Mouse (Mus musculus): Measurements from ENCODE around the gene Cryz. TPM values are rescaled to one million over a fixed set of nuclear protein-coding genes. Genes with fewer than 3 reads are reported as not detected.

The Cryz gene
- polyA plus RNA-seq, 1 experiment, result 2.5 TPM

- TF ChIP-seq CTCF (IDR thresholded peaks at IDR 0.05; ENCODE audit: extremely low read depth, insufficient read depth, insufficient read length, insufficient replicate concordance), result no peak
- no peak for TF ChIP-seq POLR2A (IDR thresholded peaks at IDR 0.05; ENCODE audit: low read depth, low read length)
- no peak for DNase-seq (ENCODE audit: low read depth in 1 of 2, low spot score in 2 of 2)
- WGBS, result 88% methylated on average over 5 of the region's 5 CpGs
- peaks cover 2% of the 10 kb centered on the region for H3K36me3 ChIP-seq (ENCODE audit: control insufficient read depth, insufficient read depth, low read length)
- no peaks in the 10 kb centered on the region for H3K4me1 ChIP-seq (ENCODE audit: control insufficient read depth, insufficient read depth, insufficient read length)
- no peak overlapping the region for H3K27ac ChIP-seq (ENCODE audit: insufficient read depth, low read length)
- no peaks in the 10 kb centered on the region for H3K27me3 ChIP-seq (ENCODE audit: control insufficient read depth, insufficient read depth, low read length)
- no peak overlapping the region for H3K4me3 ChIP-seq (ENCODE audit: extremely low read depth, insufficient read depth, insufficient read length)
Measured at GRCm38 (mm10) chr3:154590971-154591370, 5.5 kb upstream of the Cryz start.

- peaks cover 3% of the 10 kb centered on the region; the same call in 1 of the 2 replicates for H3K4me1 ChIP-seq (ENCODE audit: control insufficient read depth, insufficient read depth, insufficient read length)
- TF ChIP-seq CTCF (IDR thresholded peaks at IDR 0.05; ENCODE audit: extremely low read depth, insufficient read depth, insufficient read length, insufficient replicate concordance) (no peak), POLR2A (IDR thresholded peaks at IDR 0.05; ENCODE audit: low read depth, low read length) (no peak)
- no peak overlapping the region for H3K4me3 ChIP-seq (ENCODE audit: extremely low read depth, insufficient read depth, insufficient read length)
- 64% methylated on average over 3 of the region's 3 CpGs for WGBS
- H3K27ac ChIP-seq (ENCODE audit: insufficient read depth, low read length), result no peak overlapping the region
- H3K36me3 ChIP-seq (ENCODE audit: control insufficient read depth, insufficient read depth, low read length), result peaks cover 2% of the 10 kb centered on the region
- no peak for DNase-seq (ENCODE audit: low read depth in 1 of 2, low spot score in 2 of 2)
- no peaks in the 10 kb centered on the region for H3K27me3 ChIP-seq (ENCODE audit: control insufficient read depth, insufficient read depth, low read length)
Measured at GRCm38 (mm10) chr3:154591621-154592020, 4.9 kb upstream of the Cryz start.

- H3K27me3 ChIP-seq (ENCODE audit: control insufficient read depth, insufficient read depth, low read length), result no peaks in the 10 kb centered on the region
- no peak overlapping the region for H3K27ac ChIP-seq (ENCODE audit: insufficient read depth, low read length)
- H3K36me3 ChIP-seq (ENCODE audit: control insufficient read depth, insufficient read depth, low read length), result no peaks in the 10 kb centered on the region; the same call in none of the 2 replicates
- H3K4me3 ChIP-seq (ENCODE audit: extremely low read depth, insufficient read depth, insufficient read length), result no peak overlapping the region
- H3K4me1 ChIP-seq (ENCODE audit: control insufficient read depth, insufficient read depth, insufficient read length), result peaks cover 3% of the 10 kb centered on the region; the same call in 1 of the 2 replicates
- TF ChIP-seq CTCF (IDR thresholded peaks at IDR 0.05; ENCODE audit: extremely low read depth, insufficient read depth, insufficient read length, insufficient replicate concordance) (no peak), POLR2A (IDR thresholded peaks at IDR 0.05; ENCODE audit: low read depth, low read length) (no peak)
- 94% methylated on average over 6 of the region's 6 CpGs for WGBS
- no peak for DNase-seq (ENCODE audit: low read depth in 1 of 2, low spot score in 2 of 2)
Measured at GRCm38 (mm10) chr3:154593596-154593995, 2.9 kb upstream of the Cryz start.

GRCm38 (mm10) chr3:154594156-154594555 lies 2.4 kb upstream of the Cryz start:
- Histone ChIP-seq H3K27me3 (ENCODE audit: control insufficient read depth, insufficient read depth, low read length) (no peaks in the 10 kb centered on the region), H3K27ac (ENCODE audit: insufficient read depth, low read length) (no peak overlapping the region), H3K36me3 (ENCODE audit: control insufficient read depth, insufficient read depth, low read length) (no peaks in the 10 kb centered on the region; the same call in none of the 2 replicates), H3K4me3 (ENCODE audit: extremely low read depth, insufficient read depth, insufficient read length) (no peak overlapping the region), H3K4me1 (ENCODE audit: control insufficient read depth, insufficient read depth, insufficient read length) (peaks cover 3% of the 10 kb centered on the region; the same call in 1 of the 2 replicates)
- 90% methylated on average over 6 of the region's 6 CpGs for WGBS
- no peak for DNase-seq (ENCODE audit: low read depth in 1 of 2, low spot score in 2 of 2)
- TF ChIP-seq CTCF (IDR thresholded peaks at IDR 0.05; ENCODE audit: extremely low read depth, insufficient read depth, insufficient read length, insufficient replicate concordance), result no peak
- TF ChIP-seq POLR2A (IDR thresholded peaks at IDR 0.05; ENCODE audit: low read depth, low read length), result no peak

- no peaks in the 10 kb centered on the region for H3K27me3 ChIP-seq (ENCODE audit: control insufficient read depth, insufficient read depth, low read length)
- peak; percentile 87 to 95 for DNase-seq (ENCODE audit: low read depth in 1 of 2, low spot score in 2 of 2)
- under 1% methylated on average over 38 of the region's 38 CpGs for WGBS
- no peaks in the 10 kb centered on the region for H3K36me3 ChIP-seq (ENCODE audit: control insufficient read depth, insufficient read depth, low read length)
- H3K4me3 ChIP-seq (ENCODE audit: extremely low read depth, insufficient read depth, insufficient read length), result peak within 1 kb of the TSS; percentile 94
- TF ChIP-seq POLR2A (IDR thresholded peaks at IDR 0.05; ENCODE audit: low read depth, low read length) (peak; percentile 25; the same call in 1 of the 2 replicates), CTCF (IDR thresholded peaks at IDR 0.05; ENCODE audit: extremely low read depth, insufficient read depth, insufficient read length, insufficient replicate concordance) (peak; percentile 42; the same call in 1 of the 2 replicates)
- H3K27ac ChIP-seq (ENCODE audit: insufficient read depth, low read length), result peak within 1 kb of the TSS; percentile 83
- H3K4me1 ChIP-seq (ENCODE audit: control insufficient read depth, insufficient read depth, insufficient read length), result peaks cover 3% of the 10 kb centered on the region; the same call in 1 of the 2 replicates
Measured at GRCm38 (mm10) chr3:154596934-154597554, 533 bp downstream of the Cryz start, which contains the start of gene Tyw3. Gene Tyw3, minus strand, starts transcription at chr3:154597104.

GRCm38 (mm10) chr3:154597561-154597960 lies 1.1 kb downstream of the Cryz start:
- peak overlapping the region; percentile 94; the same call in 1 of the 2 replicates for H3K4me3 ChIP-seq (ENCODE audit: extremely low read depth, insufficient read depth, insufficient read length)
- no peak overlapping the region for H3K27ac ChIP-seq (ENCODE audit: insufficient read depth, low read length)
- 65% methylated on average over 7 of the region's 7 CpGs for whole genome bisulfite sequencing
- no peaks in the 10 kb centered on the region for H3K27me3 ChIP-seq (ENCODE audit: control insufficient read depth, insufficient read depth, low read length)
- DNase-seq (ENCODE audit: low read depth in 1 of 2, low spot score in 2 of 2), result no peak
- H3K36me3 ChIP-seq (ENCODE audit: control insufficient read depth, insufficient read depth, low read length), result no peaks in the 10 kb centered on the region
- H3K4me1 ChIP-seq (ENCODE audit: control insufficient read depth, insufficient read depth, insufficient read length), result peaks cover 3% of the 10 kb centered on the region; the same call in 1 of the 2 replicates
- TF ChIP-seq CTCF (IDR thresholded peaks at IDR 0.05; ENCODE audit: extremely low read depth, insufficient read depth, insufficient read length, insufficient replicate concordance) (no peak), POLR2A (IDR thresholded peaks at IDR 0.05; ENCODE audit: low read depth, low read length) (no peak)

GRCm38 (mm10) chr3:154602141-154602540 lies 5.6 kb downstream of the Cryz start:
- no peak overlapping the region for H3K27ac ChIP-seq (ENCODE audit: insufficient read depth, low read length)
- H3K4me3 ChIP-seq (ENCODE audit: extremely low read depth, insufficient read depth, insufficient read length), result no peak overlapping the region
- H3K27me3 ChIP-seq (ENCODE audit: control insufficient read depth, insufficient read depth, low read length), result no peaks in the 10 kb centered on the region
- H3K36me3 ChIP-seq (ENCODE audit: control insufficient read depth, insufficient read depth, low read length), result no peaks in the 10 kb centered on the region
- H3K4me1 ChIP-seq (ENCODE audit: control insufficient read depth, insufficient read depth, insufficient read length), result no peaks in the 10 kb centered on the region
- no peak for DNase-seq (ENCODE audit: low read depth in 1 of 2, low spot score in 2 of 2)
- TF ChIP-seq CTCF (IDR thresholded peaks at IDR 0.05; ENCODE audit: extremely low read depth, insufficient read depth, insufficient read length, insufficient replicate concordance), result no peak
- TF ChIP-seq POLR2A (IDR thresholded peaks at IDR 0.05; ENCODE audit: low read depth, low read length), result no peak
